Mouse (Mus musculus) bone marrow macrophage, adult 2 months (primary cell): ENCODE results near the gene Wipf2. TPM values are rescaled to one million over a fixed set of nuclear protein-coding genes. Genes with fewer than 3 reads are reported as not detected.

Experiments used
- H3K27ac ChIP-seq: 2 replicates; pipeline ENCODE4 v1.5.1; 2012; ENCODE audit warnings: low read depth, low read length; ENCODE audit not compliant: insufficient read depth
- H3K4me1 ChIP-seq: 2 replicates; pipeline ENCODE4 v1.6.1; 2012; ENCODE audit warnings: low read length; ENCODE audit not compliant: control insufficient read depth, insufficient read depth
- H3K4me3 ChIP-seq: 2 replicates; pipeline ENCODE4 v1.5.1; 2012; ENCODE audit warnings: mild to moderate bottlenecking, low read length, moderate library complexity; ENCODE audit not compliant: insufficient read depth
- CTCF ChIP-seq: IDR thresholded peaks from 2 replicates; pipeline ENCODE4 v1.5.1; 2012; ENCODE audit warnings: low read depth, mild to moderate bottlenecking, low read length, moderate library complexity
- POLR2A ChIP-seq: IDR thresholded peaks from 2 replicates; pipeline ENCODE4 v1.6.1; 2012; ENCODE audit warnings: mild to moderate bottlenecking, low read depth, low read length, borderline replicate concordance
- polyA plus RNA-seq: library from polyadenylated mRNA; stranded (reverse); fragments of >200 nt; gene quantifications from 2 replicates; pipeline ENCODE4 v1.2.4, GENCODE M21; 2012; ENCODE audit not compliant: missing spikeins, insufficient read depth, insufficient read length

Wipf2 gene
- polyA plus RNA-seq, 1 experiment: 20.5 TPM

- no peak for TF ChIP-seq POLR2A
- TF ChIP-seq CTCF: no peak
- no peak overlapping the region for H3K4me3 ChIP-seq
- H3K27ac ChIP-seq: no peak overlapping the region
- H3K4me1 ChIP-seq: no peaks in the 10 kb centered on the region
Observed at GRCm38 (mm10) chr11:98850100-98851093, 13.0 kb upstream of the Wipf2 start.

- H3K4me3 ChIP-seq: no peak overlapping the region
- no peak overlapping the region for H3K27ac ChIP-seq
- H3K4me1 ChIP-seq: peaks cover 3% of the 10 kb centered on the region; the same call in 1 of the 2 replicates
- TF ChIP-seq POLR2A (no peak), CTCF (no peak)
Observed at GRCm38 (mm10) chr11:98854116-98854515, 9.3 kb upstream of the Wipf2 start.

GRCm38 (mm10) chr11:98854659-98855058 lies 8.8 kb upstream of the Wipf2 start:
- H3K27ac ChIP-seq: no peak overlapping the region
- H3K4me3 ChIP-seq: no peak overlapping the region
- TF ChIP-seq CTCF (no peak), POLR2A (no peak)
- H3K4me1 ChIP-seq: peaks cover 3% of the 10 kb centered on the region; the same call in 1 of the 2 replicates

GRCm38 (mm10) chr11:98858759-98859731 lies 4.4 kb upstream of the Wipf2 start:
- no peak overlapping the region for H3K27ac ChIP-seq
- H3K4me1 ChIP-seq: peaks cover 8% of the 10 kb centered on the region
- TF ChIP-seq POLR2A (no peak), CTCF (no peak; the same call in 1 of the 2 replicates)
- H3K4me3 ChIP-seq: no peak overlapping the region

- Histone ChIP-seq H3K4me3 (peak overlapping the region; percentile 81), H3K4me1 (peaks cover 7% of the 10 kb centered on the region), H3K27ac (peak overlapping the region; percentile 51)
- no peak for TF ChIP-seq POLR2A
- TF ChIP-seq CTCF: no peak
Observed at GRCm38 (mm10) chr11:98863751-98864429, 452 bp downstream of the Wipf2 start.

- TF ChIP-seq CTCF: no peak
- TF ChIP-seq POLR2A: no peak
- no peak overlapping the region for H3K27ac ChIP-seq
- H3K4me3 ChIP-seq: no peak overlapping the region
- H3K4me1 ChIP-seq: peaks cover 29% of the 10 kb centered on the region
Observed at GRCm38 (mm10) chr11:98867293-98867692, 3.9 kb downstream of the Wipf2 start.

- no peak overlapping the region for H3K27ac ChIP-seq
Observed at GRCm38 (mm10) chr11:98869906-98870305, 6.5 kb downstream of the Wipf2 start.

GRCm38 (mm10) chr11:98870791-98871190 lies 7.4 kb downstream of the Wipf2 start:
- Histone ChIP-seq H3K4me3 (no peak overlapping the region), H3K27ac (no peak overlapping the region), H3K4me1 (peaks cover 23% of the 10 kb centered on the region)
- TF ChIP-seq CTCF (no peak), POLR2A (no peak)

More at GRCm38 (mm10) chr11:98869906-98870305, 6.5 kb downstream of the Wipf2 start:
- peaks cover 23% of the 10 kb centered on the region for H3K4me1 ChIP-seq
- no peak for TF ChIP-seq POLR2A
- no peak overlapping the region for H3K4me3 ChIP-seq

- Histone ChIP-seq H3K27ac (no peak overlapping the region), H3K4me3 (no peak overlapping the region), H3K4me1 (peaks cover 23% of the 10 kb centered on the region)
- no peak for TF ChIP-seq POLR2A
- no peak for TF ChIP-seq CTCF
Observed at GRCm38 (mm10) chr11:98871416-98871815, 8.0 kb downstream of the Wipf2 start.
